Mouse (Mus musculus): ENCODE data around the gene Olfr270. TPM values are rescaled to one million over a fixed set of nuclear protein-coding genes. Genes with fewer than 3 reads are reported as not detected.

Gene Olfr270
- polyA plus RNA-seq, 1 experiment = not detected

DNA sequence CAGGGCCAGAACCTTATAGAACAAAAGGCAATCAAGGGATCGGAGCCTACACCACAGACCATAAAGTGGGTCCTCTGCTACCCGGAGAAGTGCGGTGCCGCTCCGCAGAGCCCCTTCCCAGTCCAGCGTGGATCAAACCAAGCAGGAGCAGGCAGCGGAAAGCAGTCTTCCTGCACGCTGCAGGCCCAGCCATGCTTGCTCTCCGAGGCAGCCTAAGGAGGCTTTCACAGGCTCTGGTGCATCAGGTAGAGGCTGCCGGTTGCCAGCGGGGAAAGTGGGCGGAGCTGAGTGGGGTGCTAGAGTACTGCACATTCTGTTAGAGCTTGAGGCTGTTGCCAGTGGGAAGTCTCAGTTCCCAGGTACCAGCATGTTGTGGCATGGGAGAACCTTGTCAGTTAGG lies 24.9 kb downstream of the Olfr270 start, which contains the start of gene Nipsnap3a:
TSS of gene Nipsnap3a (plus strand) at position 25 of the 400 bp plus-strand sequence.
- Histone ChIP-seq H3K9me3 (ENCODE audit: control insufficient read depth, low read length) (no peaks in the 10 kb centered on the region), H3K4me3 (replicated peaks) (no peak within 1 kb of the TSS), H3K36me3 (ENCODE audit: control insufficient read depth) (no peaks in the 10 kb centered on the region), H3K4me1 (ENCODE audit: control insufficient read depth) (no peaks in the 10 kb centered on the region), H3K27me3 (ENCODE audit: control insufficient read depth) (no peaks in the 10 kb centered on the region)
- TF ChIP-seq TAL1 (IDR thresholded peaks at IDR 0.05; ENCODE audit: low read length) (no peak), GATA1 (IDR thresholded peaks at IDR 0.05; ENCODE audit: low read length) (no peak)

DNA sequence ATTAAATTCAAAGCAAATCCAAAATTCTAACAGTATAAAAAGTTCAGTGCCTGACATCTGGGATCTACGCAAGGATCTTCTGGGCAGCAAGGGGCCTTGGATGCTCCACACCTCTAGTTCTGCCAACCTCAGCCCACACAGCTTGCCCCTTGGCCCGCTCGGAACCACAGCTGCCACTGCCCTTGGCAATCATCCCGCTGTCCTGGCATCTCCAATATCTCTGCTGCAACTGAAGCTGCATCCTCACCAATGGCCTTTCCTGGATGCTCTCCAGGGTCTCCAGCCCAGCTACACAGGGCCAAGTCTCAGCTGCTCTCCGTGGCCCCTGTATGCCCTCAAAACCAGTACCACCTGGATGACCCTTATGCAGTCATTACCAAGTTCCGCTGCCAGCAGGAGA lies 35.1 kb downstream of the Olfr270 start:
- no peak for TF ChIP-seq GATA1 (IDR thresholded peaks at IDR 0.05; ENCODE audit: low read length)
- TF ChIP-seq TAL1 (IDR thresholded peaks at IDR 0.05; ENCODE audit: low read length) = no peak
- H3K4me3 ChIP-seq (replicated peaks) = no peak overlapping the region
- no peaks in the 10 kb centered on the region for H3K9me3 ChIP-seq (ENCODE audit: control insufficient read depth, low read length)
- no peaks in the 10 kb centered on the region for H3K27me3 ChIP-seq (ENCODE audit: control insufficient read depth)
- no peaks in the 10 kb centered on the region for H3K4me1 ChIP-seq (ENCODE audit: control insufficient read depth)
- no peaks in the 10 kb centered on the region for H3K36me3 ChIP-seq (ENCODE audit: control insufficient read depth)

DNA sequence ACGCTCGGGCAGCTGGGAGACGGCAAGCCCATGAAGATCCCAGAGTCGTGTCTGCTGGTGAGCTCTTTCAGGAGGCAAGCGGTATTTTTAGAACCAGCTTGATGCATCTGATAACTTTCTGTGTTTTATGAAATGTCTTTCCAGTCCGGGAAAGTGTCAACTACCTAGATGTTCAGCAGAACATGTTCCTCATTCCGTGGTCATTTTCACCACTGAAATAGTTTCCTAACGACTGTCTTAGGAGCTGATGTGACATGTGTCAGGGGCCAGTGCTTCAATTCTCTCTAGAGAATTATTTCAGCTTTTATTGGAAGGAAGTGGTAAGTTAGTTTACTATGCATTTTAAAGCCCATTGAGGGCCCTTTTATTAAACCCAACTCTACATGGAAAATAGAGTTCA lies 35.8 kb downstream of the Olfr270 start:
- TF ChIP-seq GATA1 (IDR thresholded peaks at IDR 0.05; ENCODE audit: low read length) (no peak), TAL1 (IDR thresholded peaks at IDR 0.05; ENCODE audit: low read length) (no peak)
- H3K9me3 ChIP-seq (ENCODE audit: control insufficient read depth, low read length) = no peaks in the 10 kb centered on the region
- no peak overlapping the region for H3K4me3 ChIP-seq (replicated peaks)
- no peaks in the 10 kb centered on the region for H3K4me1 ChIP-seq (ENCODE audit: control insufficient read depth)
- H3K27me3 ChIP-seq (ENCODE audit: control insufficient read depth) = no peaks in the 10 kb centered on the region
- no peaks in the 10 kb centered on the region for H3K36me3 ChIP-seq (ENCODE audit: control insufficient read depth)

DNA sequence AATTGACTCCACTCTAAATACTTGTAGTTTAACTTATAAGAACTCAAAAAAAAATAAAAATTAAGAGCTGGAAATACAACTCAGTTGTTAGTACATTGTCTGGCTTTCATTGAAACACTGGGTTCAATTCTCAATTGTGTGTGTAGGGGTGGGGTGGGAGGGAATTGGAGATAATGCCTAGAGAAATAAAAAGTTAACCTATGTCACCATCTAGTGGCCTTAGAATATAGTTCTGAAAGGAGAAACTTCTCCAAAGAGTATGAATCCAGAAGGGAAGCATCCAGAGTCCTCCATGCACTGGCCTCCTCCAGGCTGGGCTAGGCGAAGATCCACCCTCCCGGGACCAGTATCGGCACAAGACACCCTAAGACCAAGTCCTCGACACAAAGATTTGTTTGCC lies 44.8 kb downstream of the Olfr270 start:
- TF ChIP-seq TAL1 (IDR thresholded peaks at IDR 0.05; ENCODE audit: low read length) (no peak), GATA1 (IDR thresholded peaks at IDR 0.05; ENCODE audit: low read length) (no peak)
- H3K4me3 ChIP-seq (replicated peaks) = no peak overlapping the region
- no peaks in the 10 kb centered on the region for H3K9me3 ChIP-seq (ENCODE audit: control insufficient read depth, low read length)

DNA sequence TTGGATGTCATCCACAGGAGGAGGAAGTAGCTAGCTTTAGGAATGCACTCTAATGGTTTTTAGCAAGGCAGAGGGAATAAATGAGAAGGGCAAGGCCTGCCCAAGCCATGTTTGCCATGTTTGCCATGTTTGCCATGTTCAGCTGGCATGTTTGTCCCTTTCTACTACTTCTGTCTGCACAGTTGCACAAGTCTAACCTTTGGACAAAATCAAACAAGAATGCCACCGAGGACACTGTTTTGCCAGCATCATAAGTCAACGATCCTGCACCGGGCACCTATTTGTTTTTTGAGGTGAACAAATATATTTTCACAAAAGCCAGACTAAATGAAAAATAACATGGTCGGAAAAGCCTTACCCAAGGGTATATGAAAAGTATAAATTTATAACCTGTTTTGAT lies 45.5 kb downstream of the Olfr270 start:
- Histone ChIP-seq H3K4me1 (ENCODE audit: control insufficient read depth) (peaks cover 15% of the 10 kb centered on the region), H3K36me3 (ENCODE audit: control insufficient read depth) (no peaks in the 10 kb centered on the region), H3K9me3 (ENCODE audit: control insufficient read depth, low read length) (no peaks in the 10 kb centered on the region), H3K27me3 (ENCODE audit: control insufficient read depth) (no peaks in the 10 kb centered on the region; the same call in 1 of the 2 replicates), H3K4me3 (replicated peaks) (no peak overlapping the region)
- TF ChIP-seq TAL1 (IDR thresholded peaks at IDR 0.05; ENCODE audit: low read length) (no peak), GATA1 (IDR thresholded peaks at IDR 0.05; ENCODE audit: low read length) (no peak)

More for the DNA sequence above, 44.8 kb downstream of the Olfr270 start:
- H3K4me1 ChIP-seq (ENCODE audit: control insufficient read depth) = peaks cover 15% of the 10 kb centered on the region
- no peaks in the 10 kb centered on the region for H3K36me3 ChIP-seq (ENCODE audit: control insufficient read depth)
- H3K27me3 ChIP-seq (ENCODE audit: control insufficient read depth) = no peaks in the 10 kb centered on the region; the same call in 1 of the 2 replicates

DNA sequence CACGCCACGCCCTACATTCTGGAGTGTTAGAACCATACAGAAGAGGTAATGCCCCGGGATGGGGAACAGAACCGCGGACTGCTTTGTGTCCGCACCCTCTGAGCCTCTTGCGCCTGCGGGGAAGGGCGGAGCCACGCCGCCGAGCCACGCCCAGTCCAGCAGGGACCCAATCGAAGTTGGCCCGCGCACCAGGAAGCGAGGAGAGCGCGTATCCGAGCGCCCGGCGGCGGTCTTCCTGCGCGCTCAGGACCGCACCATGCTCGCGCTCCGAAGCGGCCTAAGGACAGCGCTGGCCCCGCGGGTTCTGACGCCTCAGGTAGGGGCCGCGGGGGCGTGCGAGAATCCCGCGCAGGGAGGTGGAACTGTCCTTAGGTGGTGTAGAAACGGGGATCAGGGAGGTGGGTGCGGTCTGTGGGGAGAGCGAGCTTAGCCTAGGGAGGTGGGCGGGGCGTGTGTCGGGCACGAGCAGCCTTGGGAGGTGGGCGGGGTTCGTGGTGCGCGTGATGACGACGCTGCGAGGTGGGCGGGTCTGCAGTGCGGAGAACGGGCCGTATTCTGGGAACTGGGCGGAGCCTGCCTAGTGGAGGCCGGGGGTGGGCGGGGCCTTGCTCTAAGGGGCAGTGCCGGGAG lies 47.5 kb downstream of the Olfr270 start, which contains the start of gene Nipsnap3b:
TSS of gene Nipsnap3b (plus strand) at position 149 of the 630 bp plus-strand sequence.
- Histone ChIP-seq H3K36me3 (ENCODE audit: control insufficient read depth) (peaks cover 13% of the 10 kb centered on the region), H3K27me3 (ENCODE audit: control insufficient read depth) (no peaks in the 10 kb centered on the region; the same call in 1 of the 2 replicates), H3K9me3 (ENCODE audit: control insufficient read depth, low read length) (peaks cover 6% of the 10 kb centered on the region), H3K4me3 (replicated peaks) (peak within 1 kb of the TSS; percentile 87), H3K4me1 (ENCODE audit: control insufficient read depth) (peaks cover 15% of the 10 kb centered on the region)
- TF ChIP-seq TAL1 (IDR thresholded peaks at IDR 0.05; ENCODE audit: low read length) (no peak), GATA1 (IDR thresholded peaks at IDR 0.05; ENCODE audit: low read length) (no peak)

DNA sequence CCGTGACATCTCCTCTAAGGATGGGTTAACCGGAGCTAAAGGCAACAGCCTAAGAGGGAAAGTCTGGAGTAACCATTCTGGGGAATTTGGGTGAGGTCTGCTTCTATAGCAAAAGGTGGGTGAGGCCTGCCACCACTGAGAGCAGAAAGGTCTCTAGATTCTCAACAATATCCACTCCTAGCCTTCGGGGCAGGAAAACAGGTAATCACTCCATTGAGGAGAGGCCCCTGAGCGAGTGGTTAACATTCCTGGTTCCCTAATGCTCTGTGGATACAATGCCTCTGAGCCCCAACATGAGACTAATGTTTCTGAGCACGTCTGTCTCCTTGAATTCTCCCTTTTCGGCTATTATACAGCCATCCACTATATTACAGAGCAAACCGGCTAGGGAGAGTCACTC lies 50.1 kb downstream of the Olfr270 start:
- H3K27me3 ChIP-seq (ENCODE audit: control insufficient read depth) = no peaks in the 10 kb centered on the region
- no peak overlapping the region for H3K4me3 ChIP-seq (replicated peaks)
- TF ChIP-seq GATA1 (IDR thresholded peaks at IDR 0.05; ENCODE audit: low read length) (no peak), TAL1 (IDR thresholded peaks at IDR 0.05; ENCODE audit: low read length) (no peak)
- H3K4me1 ChIP-seq (ENCODE audit: control insufficient read depth) = peaks cover 15% of the 10 kb centered on the region
- H3K36me3 ChIP-seq (ENCODE audit: control insufficient read depth) = peaks cover 28% of the 10 kb centered on the region
- H3K9me3 ChIP-seq (ENCODE audit: control insufficient read depth, low read length) = peaks cover 12% of the 10 kb centered on the region

DNA sequence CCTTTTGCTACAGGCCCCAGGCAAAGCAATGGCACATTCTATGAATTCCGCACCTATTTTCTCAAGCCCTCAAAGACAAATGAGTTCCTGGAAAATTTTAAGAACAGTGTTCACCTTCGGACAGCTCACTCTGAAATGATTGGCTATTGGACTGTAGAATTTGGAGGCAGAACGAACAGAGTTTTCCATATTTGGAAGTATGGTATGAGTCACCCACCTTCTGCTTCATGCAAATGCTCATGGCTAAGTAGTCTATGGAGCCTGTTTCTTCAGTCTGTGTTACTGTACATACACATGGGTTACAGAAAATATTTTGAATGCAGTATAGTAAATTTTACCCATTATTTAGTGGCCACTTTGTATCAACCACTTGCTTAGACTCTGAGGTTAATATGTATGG lies 50.7 kb downstream of the Olfr270 start:
- peaks cover 32% of the 10 kb centered on the region for H3K36me3 ChIP-seq (ENCODE audit: control insufficient read depth)
- peaks cover 15% of the 10 kb centered on the region for H3K4me1 ChIP-seq (ENCODE audit: control insufficient read depth)
- H3K9me3 ChIP-seq (ENCODE audit: control insufficient read depth, low read length) = peaks cover 12% of the 10 kb centered on the region
- TF ChIP-seq TAL1 (IDR thresholded peaks at IDR 0.05; ENCODE audit: low read length) (no peak), GATA1 (IDR thresholded peaks at IDR 0.05; ENCODE audit: low read length) (no peak)
- no peaks in the 10 kb centered on the region for H3K27me3 ChIP-seq (ENCODE audit: control insufficient read depth)
- H3K4me3 ChIP-seq (replicated peaks) = no peak overlapping the region

DNA sequence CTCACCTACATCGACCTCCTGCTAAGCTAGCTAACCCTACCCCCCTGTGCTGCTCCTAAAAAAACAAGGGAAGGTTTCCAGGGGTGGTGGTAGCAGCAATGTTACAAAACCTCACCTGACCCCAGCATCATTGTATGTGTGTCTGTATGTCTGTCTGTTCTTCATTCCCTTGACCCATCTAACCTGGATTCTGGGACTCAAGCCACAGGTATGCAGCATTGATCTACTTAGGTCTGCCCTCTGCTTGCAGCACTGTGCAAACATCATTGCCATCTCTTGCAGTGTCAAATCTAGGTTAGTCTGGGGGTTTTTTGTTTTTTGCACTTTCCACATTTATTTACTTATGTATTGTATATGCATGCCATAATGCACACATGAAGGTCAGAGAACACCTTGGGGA lies 54.0 kb downstream of the Olfr270 start:
- peaks cover 49% of the 10 kb centered on the region for H3K36me3 ChIP-seq (ENCODE audit: control insufficient read depth)
- no peak for TF ChIP-seq GATA1 (IDR thresholded peaks at IDR 0.05; ENCODE audit: low read length)
- no peak for TF ChIP-seq TAL1 (IDR thresholded peaks at IDR 0.05; ENCODE audit: low read length)

More for the DNA sequence above, 54.0 kb downstream of the Olfr270 start:
- Histone ChIP-seq H3K9me3 (ENCODE audit: control insufficient read depth, low read length) (peaks cover 12% of the 10 kb centered on the region), H3K4me1 (ENCODE audit: control insufficient read depth) (no peaks in the 10 kb centered on the region), H3K4me3 (replicated peaks) (no peak overlapping the region), H3K27me3 (ENCODE audit: control insufficient read depth) (no peaks in the 10 kb centered on the region)

Other genes with a start within 250 kb of the Olfr270 start
- not detected in 2 replicates for gene Olfr275, start 149.9 kb upstream of the Olfr270 start, polyA plus RNA-seq (2012)
- not detected in 2 replicates for gene Olfr273, start 105.3 kb upstream of the Olfr270 start, polyA plus RNA-seq (2012)
- not detected in 2 replicates for gene Olfr272, start 45.4 kb upstream of the Olfr270 start, polyA plus RNA-seq (2012)
- not detected in 2 replicates for gene Nipsnap3a, start 24.7 kb downstream of the Olfr270 start, polyA plus RNA-seq (2012)
- 1.5 and 1.7 TPM in 2 replicates for gene Nipsnap3b, start 47.3 kb downstream of the Olfr270 start, polyA plus RNA-seq (2012)
- 0.01 TPM in 2 replicates for gene Abca1, start 195.3 kb downstream of the Olfr270 start, polyA plus RNA-seq (2012)